In genomic region chr3:86114659-86115338, GRCm38 (mm10) we compare ENCODE assay signal across 8 mouse cellular contexts. TPM values are rescaled to one million over a fixed set of nuclear protein-coding genes. Genes with fewer than 3 reads are reported as not detected.
DNase-seq lines count a peak whose midpoint lies in the region; ATAC-seq and TF ChIP-seq lines count a peak whose summit lies in the region.

No protein-coding gene starts in this region.

- no peaks in the 10 kb centered on the region for H3K4me1 ChIP-seq in kidney, adult 2 months (ENCODE audit: control insufficient read depth, insufficient read depth, low read length)
- H3K4me1 ChIP-seq in intestine, embryonic 16.5 days (ENCODE audit: control insufficient read depth, insufficient read depth, low read length), result no peaks in the 10 kb centered on the region
- peaks cover 27% of the 10 kb centered on the region for H3K4me1 ChIP-seq in neural tube, embryonic 13.5 days (replicated peaks)

- no peak overlapping the region for H3K4me2 ChIP-seq in intestine, embryonic 16.5 days (ENCODE audit: low read depth, low read length)
- no peak overlapping the region for H3K4me2 ChIP-seq in neural tube, embryonic 13.5 days

- peak; percentile 36 for ATAC-seq in intestine, embryonic 16.5 days
- no peak for ATAC-seq in neural tube, embryonic 13.5 days (ENCODE audit: low read depth)

- WGBS in kidney, adult 2 months, result 45% methylated on average over 12 of the region's 12 CpGs
- WGBS in intestine, embryonic 16.5 days, result 46% methylated on average over 12 of the region's 12 CpGs
- WGBS in neural tube, embryonic 13.5 days, result 59% methylated on average over 12 of the region's 12 CpGs

- H3K27ac ChIP-seq in kidney, adult 2 months (ENCODE audit: insufficient read depth, low read depth, low read length), result 0 out of 2 replicates have a peak overlapping the region, but pooled peaks have one; percentile 39
- no peak overlapping the region; the same call in 1 of the 2 replicates for H3K27ac ChIP-seq in intestine, embryonic 16.5 days (ENCODE audit: low read length)
- H3K27ac ChIP-seq in neural tube, embryonic 13.5 days (replicated peaks), result peak overlapping the region; percentile 35

- peak; percentile 35 for DNase-seq in kidney, adult 2 months
- DNase-seq in kidney, adult 11 months, result no peak
- peak; percentile 26 for DNase-seq in embryo, embryonic 11 days
- no peak for DNase-seq in adrenal gland, postnatal 4 days (ENCODE audit: low spot score in 2 of 2)
- no peak for DNase-seq in retina, postnatal 1 day
- DNase-seq in cerebellum, adult 11-12 months, result no peak

- TF ChIP-seq POLR2A in kidney, adult 2 months (IDR thresholded peaks at IDR 0.05; ENCODE audit: low read depth, low read length), result no peak

- no peak overlapping the region for H3K4me3 ChIP-seq in kidney, adult 2 months (ENCODE audit: insufficient read depth, low read depth, low read length)
- no peak overlapping the region for H3K4me3 ChIP-seq in intestine, embryonic 16.5 days (ENCODE audit: low read length)
- no peak overlapping the region for H3K4me3 ChIP-seq in neural tube, embryonic 13.5 days

- no peak for TF ChIP-seq CTCF in kidney, adult 2 months (conservative IDR thresholded peaks at IDR 0.05; ENCODE audit: insufficient read depth, insufficient read length, low read depth, low read length)

- H3K27me3 ChIP-seq in kidney, adult 2 months (replicated peaks; ENCODE audit: control insufficient read depth, insufficient read depth, low read length), result no peaks in the 10 kb centered on the region
- H3K27me3 ChIP-seq in intestine, embryonic 16.5 days (replicated peaks; ENCODE audit: control insufficient read depth, insufficient read depth, low read length), result no peaks in the 10 kb centered on the region
- H3K27me3 ChIP-seq in neural tube, embryonic 13.5 days, result no peaks in the 10 kb centered on the region

- no peaks in the 10 kb centered on the region for H3K9me3 ChIP-seq in intestine, embryonic 16.5 days (ENCODE audit: control insufficient read depth, low read length)
- peaks cover 5% of the 10 kb centered on the region; the same call in 1 of the 2 replicates for H3K9me3 ChIP-seq in neural tube, embryonic 13.5 days

- no peak overlapping the region for H3K9ac ChIP-seq in intestine, embryonic 16.5 days (ENCODE audit: low read depth, low read length)
- no peak overlapping the region for H3K9ac ChIP-seq in neural tube, embryonic 13.5 days

- peaks cover 4% of the 10 kb centered on the region for H3K36me3 ChIP-seq in kidney, adult 2 months (ENCODE audit: control insufficient read depth, insufficient read depth, low read length)
- peaks cover 7% of the 10 kb centered on the region; the same call in 1 of the 2 replicates for H3K36me3 ChIP-seq in intestine, embryonic 16.5 days (ENCODE audit: control insufficient read depth, insufficient read depth, low read length)
- H3K36me3 ChIP-seq in neural tube, embryonic 13.5 days, result peaks cover 7% of the 10 kb centered on the region; the same call in 1 of the 2 replicates

RNA-seq across cellular contexts. Expression of gene Rps3a1, which starts 27.7 kb away (rescaled TPM):
- 200 and 307 TPM in 2 replicates for polyA plus RNA-seq in kidney, adult 2 months (2012; rRNA removed)
- polyA plus RNA-seq in intestine, embryonic 16.5 days (2015; fragmentation: Nextera tagmentation; extraction: Ambion mirVana), result 1,081 and 1,200 TPM in 2 replicates
- polyA plus RNA-seq in neural tube, embryonic 13.5 days (2015; fragmentation: Nextera tagmentation; extraction: Ambion mirVana), result 746 and 778 TPM in 2 replicates
- 1,000 to 10,000 TPM; 1,164 to 1,170 TPM for total RNA-seq in adrenal gland, postnatal 4 days (2021)

Comparison
In these comparisons a context has a peak if more than half of its experiments do, and no peak if none do; other contexts are left out.
1. DNase-seq: peak in kidney, adult 2 months (single experiment) and embryo, embryonic 11 days (single experiment); none in kidney, adult 11 months (single experiment), adrenal gland, postnatal 4 days (0 of 2), retina, postnatal 1 day (single experiment) and cerebellum, adult 11-12 months (single experiment).